In the genomic region with DNA sequence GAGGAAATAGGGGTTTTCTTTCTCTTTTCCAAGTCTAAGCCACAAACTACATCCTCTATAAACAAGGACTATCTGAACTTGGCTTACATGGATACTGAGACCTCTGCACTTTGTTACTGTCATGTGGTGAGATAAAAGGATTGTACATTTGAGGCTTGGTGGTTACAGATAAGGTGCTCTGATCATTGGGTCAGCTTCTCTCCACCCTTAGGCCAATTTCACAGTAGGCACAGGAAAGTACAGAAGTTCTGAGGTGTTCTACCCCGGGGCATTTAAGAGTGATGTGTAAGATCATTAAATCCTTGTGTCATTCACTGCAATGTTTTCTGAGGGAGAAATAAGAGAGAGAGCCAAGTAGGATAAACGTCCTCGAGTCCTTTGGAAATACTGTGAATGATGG, we compare ENCODE assay signal across 9 mouse cellular contexts. TPM values are rescaled to one million over a fixed set of nuclear protein-coding genes. Genes with fewer than 3 reads are reported as not detected.
A peak's percentile ranks its signal among the peaks of the same experiment; 100 is the strongest.
DNase-seq lines count a peak whose midpoint lies in the region; ATAC-seq and TF ChIP-seq lines count a peak whose summit lies in the region.
"Had no signal": no experiment of that assay in that cellular context is flagged by ENCODE, and none has a peak within 500 bp of the region (broad histone marks: within the 10 kb centered on the region; RNA-seq: fewer than 3 reads in every experiment).

No protein-coding gene starts in this region.

- H3K4me1 ChIP-seq in lung, embryonic 16.5 days (replicated peaks; ENCODE audit: control insufficient read depth, insufficient read depth, low read length) = peaks cover 9% of the 10 kb centered on the region
- H3K4me1 ChIP-seq in limb, embryonic 14.5 days (ENCODE audit: control insufficient read depth, insufficient read depth, low read length) = peaks cover 7% of the 10 kb centered on the region; the same call in 1 of the 2 replicates
- H3K4me1 ChIP-seq in stomach, embryonic 15.5 days = peaks cover 22% of the 10 kb centered on the region

- H3K9me3 ChIP-seq in lung, embryonic 16.5 days (ENCODE audit: control insufficient read depth, low read length) = no peaks in the 10 kb centered on the region
- no peaks in the 10 kb centered on the region for H3K9me3 ChIP-seq in limb, embryonic 14.5 days (ENCODE audit: control insufficient read depth, low read length)
- H3K9me3 ChIP-seq in stomach, embryonic 15.5 days = no peaks in the 10 kb centered on the region

- TF ChIP-seq POLR2A in limb, embryonic 14.5 days (IDR thresholded peaks at IDR 0.05; ENCODE audit: borderline replicate concordance, extremely low read depth, insufficient read depth, insufficient read length) = no peak

- no peaks in the 10 kb centered on the region for H3K27me3 ChIP-seq in lung, embryonic 16.5 days (ENCODE audit: control insufficient read depth, insufficient read depth, low read depth, low read length)
- no peaks in the 10 kb centered on the region for H3K27me3 ChIP-seq in limb, embryonic 14.5 days (ENCODE audit: control insufficient read depth, insufficient read depth, low read length)
- no peaks in the 10 kb centered on the region for H3K27me3 ChIP-seq in stomach, embryonic 15.5 days (replicated peaks)

- peak overlapping the region; percentile 57 for H3K4me2 ChIP-seq in lung, embryonic 16.5 days (ENCODE audit: low read depth, low read length)
- peak overlapping the region; percentile 65 for H3K4me2 ChIP-seq in limb, embryonic 14.5 days (replicated peaks; ENCODE audit: low read depth, low read length, severe bottlenecking)
- H3K4me2 ChIP-seq in stomach, embryonic 15.5 days = peak overlapping the region; percentile 69

- DNase-seq in lung, postnatal 10 days = no peak
- DNase-seq in limb, embryonic 14.5 days (ENCODE audit: low spot score) = no peak
- no peak for DNase-seq in adrenal gland, adult (ENCODE audit: inconsistent age in 2 of 2, low spot score in 1 of 2)
- DNase-seq: right cerebral cortex, postnatal 4 days had no signal

- ATAC-seq in lung, embryonic 16.5 days (ENCODE audit: low read depth) = no peak
- peak; percentile 33 for ATAC-seq in erythroblast, adult 5-6 weeks (replicated peaks; ENCODE audit: low FRiP score, poor library complexity, severe bottlenecking)
- ATAC-seq in limb, embryonic 14.5 days (ENCODE audit: low FRiP score, low read depth) = no peak
- no peak for ATAC-seq in stomach, embryonic 15.5 days (ENCODE audit: insufficient read depth, low FRiP score, low read depth)
- ATAC-seq in cerebellum, adult (ENCODE audit: insufficient number of reproducible peaks, low FRiP score, low TSS enrichment) = no peak

- 0 out of 2 replicates have a peak overlapping the region, but pooled peaks have one; percentile 51 for H3K27ac ChIP-seq in lung, embryonic 16.5 days (ENCODE audit: low read length)
- H3K27ac ChIP-seq in limb, embryonic 14.5 days (replicated peaks; ENCODE audit: low read depth, low read length) = no peak overlapping the region
- H3K27ac ChIP-seq in stomach, embryonic 15.5 days = peak overlapping the region; percentile 98; the same call in 1 of the 2 replicates

- WGBS in lung, embryonic 16.5 days = 72% methylated on average over 3 of the region's 3 CpGs
- 88% methylated on average over 3 of the region's 3 CpGs for WGBS in limb, embryonic 14.5 days
- 73% methylated on average over 3 of the region's 3 CpGs for WGBS in stomach, embryonic 15.5 days

- H3K36me3 ChIP-seq in lung, embryonic 16.5 days (ENCODE audit: control insufficient read depth, insufficient read depth, low read length) = no peaks in the 10 kb centered on the region
- peaks cover 2% of the 10 kb centered on the region; the same call in 1 of the 2 replicates for H3K36me3 ChIP-seq in limb, embryonic 14.5 days (ENCODE audit: control insufficient read depth, insufficient read depth, low read length)
- no peaks in the 10 kb centered on the region; the same call in 1 of the 2 replicates for H3K36me3 ChIP-seq in stomach, embryonic 15.5 days

- H3K9ac ChIP-seq in lung, embryonic 16.5 days (ENCODE audit: low read length) = no peak overlapping the region
- no peak overlapping the region; the same call in 1 of the 2 replicates for H3K9ac ChIP-seq in limb, embryonic 14.5 days (ENCODE audit: low read depth, low read length, severe bottlenecking)
- H3K9ac ChIP-seq in stomach, embryonic 15.5 days = no peak overlapping the region

- H3K4me3 ChIP-seq in lung, embryonic 16.5 days (ENCODE audit: low read length) = no peak overlapping the region
- peak overlapping the region; percentile 93; the same call in 1 of the 2 replicates for H3K4me3 ChIP-seq in limb, embryonic 14.5 days (replicated peaks; ENCODE audit: low read length)
- H3K4me3 ChIP-seq in stomach, embryonic 15.5 days (replicated peaks) = peak overlapping the region; percentile 64; the same call in 1 of the 2 replicates

RNA-seq across cellular contexts. Expression of gene Cs, which starts 0.9 kb away (rescaled TPM):
- polyA plus RNA-seq in lung, embryonic 16.5 days (2015; fragmentation: Nextera tagmentation; extraction: Ambion mirVana) = 171 TPM in 2 replicates
- 60.5 and 67.5 TPM in 2 replicates for total RNA-seq in erythroblast, adult 5-6 weeks (2015; ENCODE audit: low replicate concordance)
- total RNA-seq in erythroblast, adult 5-6 weeks (2017; ENCODE audit: low replicate concordance) = 26.2 and 30.6 TPM in 2 replicates
- polyA plus RNA-seq in limb, embryonic 14.5 days (2012; rRNA removed) = 131 and 149 TPM in 2 replicates
- polyA plus RNA-seq in limb, embryonic 14.5 days (2014; fragmentation: Nextera tagmentation; extraction: Ambion mirVana) = 173 and 174 TPM in 2 replicates
- polyA plus RNA-seq in stomach, embryonic 15.5 days (2015; fragmentation: Nextera tagmentation; extraction: Ambion mirVana) = 192 and 212 TPM in 2 replicates

RNA-seq across cellular contexts. Expression of gene Cnpy2, which starts 14.3 kb away (rescaled TPM):
- polyA plus RNA-seq in lung, embryonic 16.5 days (2015; fragmentation: Nextera tagmentation; extraction: Ambion mirVana) = 326 and 347 TPM in 2 replicates
- 30.7 and 48.6 TPM in 2 replicates for total RNA-seq in erythroblast, adult 5-6 weeks (2015; ENCODE audit: low replicate concordance)
- total RNA-seq in erythroblast, adult 5-6 weeks (2017; ENCODE audit: low replicate concordance) = 15.5 and 38.3 TPM in 2 replicates
- 129 and 169 TPM in 2 replicates for polyA plus RNA-seq in limb, embryonic 14.5 days (2012; rRNA removed)
- polyA plus RNA-seq in limb, embryonic 14.5 days (2014; fragmentation: Nextera tagmentation; extraction: Ambion mirVana) = 378 and 387 TPM in 2 replicates
- 331 and 344 TPM in 2 replicates for polyA plus RNA-seq in stomach, embryonic 15.5 days (2015; fragmentation: Nextera tagmentation; extraction: Ambion mirVana)

RNA-seq across cellular contexts. Expression of gene Coq10a, which starts 32.2 kb away (rescaled TPM):
- 3.7 and 4.6 TPM in 2 replicates for polyA plus RNA-seq in lung, embryonic 16.5 days (2015; fragmentation: Nextera tagmentation; extraction: Ambion mirVana)
- total RNA-seq in erythroblast, adult 5-6 weeks (2015; ENCODE audit: low replicate concordance) = 1.9 and 5.6 TPM in 2 replicates
- 2.8 and 3.2 TPM in 2 replicates for total RNA-seq in erythroblast, adult 5-6 weeks (2017; ENCODE audit: low replicate concordance)
- 38.9 and 43.5 TPM in 2 replicates for polyA plus RNA-seq in limb, embryonic 14.5 days (2012; rRNA removed)
- polyA plus RNA-seq in limb, embryonic 14.5 days (2014; fragmentation: Nextera tagmentation; extraction: Ambion mirVana) = 19.4 and 21.5 TPM in 2 replicates
- polyA plus RNA-seq in stomach, embryonic 15.5 days (2015; fragmentation: Nextera tagmentation; extraction: Ambion mirVana) = 14.0 and 14.5 TPM in 2 replicates

RNA-seq across cellular contexts. Expression of gene Pan2, which starts 33.5 kb away (rescaled TPM):
- 38.7 and 39.8 TPM in 2 replicates for polyA plus RNA-seq in lung, embryonic 16.5 days (2015; fragmentation: Nextera tagmentation; extraction: Ambion mirVana)
- total RNA-seq in erythroblast, adult 5-6 weeks (2015; ENCODE audit: low replicate concordance) = 7.9 and 8.8 TPM in 2 replicates
- total RNA-seq in erythroblast, adult 5-6 weeks (2017; ENCODE audit: low replicate concordance) = 7.5 and 8.9 TPM in 2 replicates
- polyA plus RNA-seq in limb, embryonic 14.5 days (2012; rRNA removed) = 49.7 and 58.0 TPM in 2 replicates
- 26.6 and 31.1 TPM in 2 replicates for polyA plus RNA-seq in limb, embryonic 14.5 days (2014; fragmentation: Nextera tagmentation; extraction: Ambion mirVana)
- polyA plus RNA-seq in stomach, embryonic 15.5 days (2015; fragmentation: Nextera tagmentation; extraction: Ambion mirVana) = 27.1 and 31.2 TPM in 2 replicates

RNA-seq across cellular contexts. Expression of gene Il23a, which starts 38.0 kb away (rescaled TPM):
- 0.34 and 0.38 TPM in 2 replicates for polyA plus RNA-seq in lung, embryonic 16.5 days (2015; fragmentation: Nextera tagmentation; extraction: Ambion mirVana)
- total RNA-seq in erythroblast, adult 5-6 weeks (2015; ENCODE audit: low replicate concordance) = not detected in 2 replicates
- total RNA-seq in erythroblast, adult 5-6 weeks (2017; ENCODE audit: low replicate concordance) = not detected in 2 replicates
- polyA plus RNA-seq in limb, embryonic 14.5 days (2012; rRNA removed) = 0.18 and 0.31 TPM in 2 replicates
- 0.28 TPM in 1 of 2 replicates, not detected in the other for polyA plus RNA-seq in limb, embryonic 14.5 days (2014; fragmentation: Nextera tagmentation; extraction: Ambion mirVana)
- polyA plus RNA-seq in stomach, embryonic 15.5 days (2015; fragmentation: Nextera tagmentation; extraction: Ambion mirVana) = 0.40 and 0.46 TPM in 2 replicates
- total RNA-seq: adrenal gland, adult 18-20 months had no signal
